Mouse (Mus musculus): ENCODE measurements at regions not wholly inside any gene's neighbourhood (a gene's known extent, or its start where the extent isn't known, plus 50 kb on each side); places are given as distances from the start of the nearest gene placed in this dataset.

- no peak for ATAC-seq (ENCODE audit: poor library complexity, severe bottlenecking)
Measured at GRCm38 (mm10) chr1:142605224-142605623, 1035.2 kb upstream of the B3galt2 start.

- ATAC-seq (ENCODE audit: poor library complexity, severe bottlenecking), result no peak
Measured at GRCm38 (mm10) chr1:142606082-142606481, 1034.4 kb upstream of the B3galt2 start.

- ATAC-seq (ENCODE audit: poor library complexity, severe bottlenecking), result no peak
Measured at GRCm38 (mm10) chr1:142621464-142621863, 1019.0 kb upstream of the B3galt2 start.

- no peak for ATAC-seq (ENCODE audit: poor library complexity, severe bottlenecking)
Measured at GRCm38 (mm10) chr1:142624303-142624702, 1016.2 kb upstream of the B3galt2 start.

GRCm38 (mm10) chr1:142655289-142655688 lies 985.2 kb upstream of the B3galt2 start:
- no peak for ATAC-seq (ENCODE audit: poor library complexity, severe bottlenecking)

- ATAC-seq (ENCODE audit: poor library complexity, severe bottlenecking), result no peak
Measured at GRCm38 (mm10) chr1:142665262-142665661, 975.2 kb upstream of the B3galt2 start.

GRCm38 (mm10) chr1:142679917-142680316 lies 960.5 kb upstream of the B3galt2 start:
- ATAC-seq (ENCODE audit: poor library complexity, severe bottlenecking), result no peak

- ATAC-seq (ENCODE audit: poor library complexity, severe bottlenecking), result peak; percentile 49; the same call in 1 of the 2 replicates
Measured at GRCm38 (mm10) chr1:142688828-142689227, 951.6 kb upstream of the B3galt2 start.

- no peak for ATAC-seq (ENCODE audit: poor library complexity, severe bottlenecking)
Measured at GRCm38 (mm10) chr1:142695179-142695578, 945.3 kb upstream of the B3galt2 start.

GRCm38 (mm10) chr1:142708263-142708662 lies 932.2 kb upstream of the B3galt2 start:
- no peak for ATAC-seq (ENCODE audit: poor library complexity, severe bottlenecking)

GRCm38 (mm10) chr1:142730259-142730658 lies 910.2 kb upstream of the B3galt2 start:
- no peak for ATAC-seq (ENCODE audit: poor library complexity, severe bottlenecking)

- ATAC-seq (ENCODE audit: poor library complexity, severe bottlenecking), result no peak
Measured at GRCm38 (mm10) chr1:142734108-142734507, 906.4 kb upstream of the B3galt2 start.

GRCm38 (mm10) chr1:142738376-142738775 lies 902.1 kb upstream of the B3galt2 start:
- no peak for ATAC-seq (ENCODE audit: poor library complexity, severe bottlenecking)

GRCm38 (mm10) chr1:142742307-142742706 lies 898.2 kb upstream of the B3galt2 start:
- peak; percentile 88 for ATAC-seq (ENCODE audit: poor library complexity, severe bottlenecking)

- no peak for ATAC-seq (ENCODE audit: poor library complexity, severe bottlenecking)
Measured at GRCm38 (mm10) chr1:142771010-142771409, 869.5 kb upstream of the B3galt2 start.
